Mouse (Mus musculus) lung, postnatal 14 days (tissue): ENCODE measurements at regions not wholly inside any gene's neighbourhood (a gene's known extent, or its start where the extent isn't known, plus 50 kb on each side); places are given as distances from the start of the nearest gene placed in this dataset.

ENCODE experiments used
- DNase-seq: peaks from one replicate; pipeline ENCODE4 v3.0.0; 2021

- no peak for DNase-seq
Measured at GRCm38 (mm10) chr10:116649287-116649686, 68.0 kb upstream of the Cnot2 start.

- DNase-seq, result no peak
Measured at GRCm38 (mm10) chr10:116646035-116646434, 64.7 kb upstream of the Cnot2 start.

GRCm38 (mm10) chr10:116645631-116646030, 64.3 kb upstream of the Cnot2 start:
- no peak for DNase-seq

- DNase-seq, result no peak
Measured at GRCm38 (mm10) chr10:116645108-116645507, 63.8 kb upstream of the Cnot2 start.
